Mouse (Mus musculus): ENCODE results near the gene Hsph1. TPM values are rescaled to one million over a fixed set of nuclear protein-coding genes. Genes with fewer than 3 reads are reported as not detected.

The Hsph1 gene
- 67.6 and 99.0 TPM in 2 replicates for polyA plus RNA-seq (2012; rRNA removed)

GRCm38 (mm10) chr5:149636075-149636920 lies at the start of gene Hsph1:
TSS of gene Hsph1 (minus strand) at chr5:149636376.
- peak; percentile 100 for DNase-seq (ENCODE audit: low read depth)
- no peak for TF ChIP-seq CTCF (IDR thresholded peaks at IDR 0.05; ENCODE audit: borderline replicate concordance, extremely low read depth, insufficient read depth, insufficient read length)
- peak; percentile 64; the same call in 1 of the 2 replicates for TF ChIP-seq POLR2A (IDR thresholded peaks at IDR 0.05; ENCODE audit: borderline replicate concordance, extremely low read depth, insufficient read depth, insufficient read length, poor library complexity, severe bottlenecking)

DNA sequence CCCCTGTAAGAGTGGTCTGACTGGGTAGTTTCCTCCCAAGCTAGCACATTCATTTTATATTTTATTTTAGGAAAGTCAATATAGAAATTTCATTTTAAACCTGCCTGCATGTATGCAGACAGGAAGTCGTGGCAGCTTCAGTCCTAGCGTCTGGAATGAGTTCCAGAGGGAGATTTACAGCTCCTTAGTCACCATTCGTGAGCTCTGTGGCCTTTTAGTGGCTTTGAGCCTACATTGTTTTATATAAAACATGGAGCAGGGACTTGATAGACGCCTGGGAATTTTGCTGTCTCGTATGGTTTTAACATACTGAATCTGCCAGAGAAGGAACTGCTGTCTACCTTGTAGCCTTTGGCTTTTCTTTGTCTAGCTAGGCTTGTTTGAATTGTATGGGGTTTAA lies 44.8 kb upstream of the Hsph1 start:
- TF ChIP-seq POLR2A (IDR thresholded peaks at IDR 0.05; ENCODE audit: borderline replicate concordance, extremely low read depth, insufficient read depth, insufficient read length, poor library complexity, severe bottlenecking), result no peak
- no peak for TF ChIP-seq CTCF (IDR thresholded peaks at IDR 0.05; ENCODE audit: borderline replicate concordance, extremely low read depth, insufficient read depth, insufficient read length)
- no peak for DNase-seq (ENCODE audit: low read depth)

DNA sequence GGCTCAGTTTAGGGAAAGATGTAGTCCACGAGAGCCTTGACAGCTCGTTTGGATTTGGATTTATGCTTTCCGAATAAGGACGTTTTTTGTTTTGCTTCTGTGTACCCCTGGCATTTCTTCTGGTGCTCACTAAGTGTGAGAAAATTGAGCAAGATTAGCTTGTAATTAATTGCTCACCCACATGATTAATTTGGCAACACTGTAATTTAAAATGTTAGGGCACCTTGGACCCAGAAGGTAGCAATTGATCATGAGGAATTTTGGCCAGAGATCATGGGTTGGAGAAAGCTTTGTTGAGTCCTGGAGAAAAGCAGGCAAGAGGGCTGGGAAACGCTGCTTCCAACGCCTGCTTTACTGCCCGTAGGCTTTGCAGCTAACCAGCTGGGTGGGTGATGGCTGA lies 43.7 kb upstream of the Hsph1 start:
- peak; percentile 64 for DNase-seq (ENCODE audit: low read depth)
- TF ChIP-seq POLR2A (IDR thresholded peaks at IDR 0.05; ENCODE audit: borderline replicate concordance, extremely low read depth, insufficient read depth, insufficient read length, poor library complexity, severe bottlenecking), result no peak
- no peak for TF ChIP-seq CTCF (IDR thresholded peaks at IDR 0.05; ENCODE audit: borderline replicate concordance, extremely low read depth, insufficient read depth, insufficient read length)

DNA sequence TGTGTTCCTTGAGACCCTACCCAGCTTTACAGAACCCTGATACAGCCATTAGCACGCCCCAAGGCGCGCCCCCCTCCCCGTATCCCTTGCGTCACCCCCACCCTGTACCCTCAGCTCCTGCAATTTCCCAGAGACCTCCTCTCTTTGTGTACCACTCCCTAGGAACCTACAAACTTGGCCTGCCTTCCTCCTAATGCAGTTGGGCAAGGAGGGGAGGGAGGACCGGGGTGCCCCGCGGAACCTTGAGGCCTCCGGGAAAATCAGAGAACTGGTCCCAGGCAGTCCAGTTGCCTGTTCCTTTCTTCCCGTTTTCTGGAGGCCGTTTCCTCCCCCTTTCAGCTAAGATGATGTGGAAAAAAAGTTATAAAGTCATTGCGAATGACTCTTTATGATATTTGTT lies 43.2 kb upstream of the Hsph1 start:
- peak; percentile 64 for DNase-seq (ENCODE audit: low read depth)
- TF ChIP-seq CTCF (IDR thresholded peaks at IDR 0.05; ENCODE audit: borderline replicate concordance, extremely low read depth, insufficient read depth, insufficient read length), result no peak
- TF ChIP-seq POLR2A (IDR thresholded peaks at IDR 0.05; ENCODE audit: borderline replicate concordance, extremely low read depth, insufficient read depth, insufficient read length, poor library complexity, severe bottlenecking), result no peak

- no peak for TF ChIP-seq CTCF (IDR thresholded peaks at IDR 0.05; ENCODE audit: borderline replicate concordance, extremely low read depth, insufficient read depth, insufficient read length)
- no peak for DNase-seq (ENCODE audit: low read depth)
Measured at GRCm38 (mm10) chr5:149678990-149679348, 42.8 kb upstream of the Hsph1 start.

DNA sequence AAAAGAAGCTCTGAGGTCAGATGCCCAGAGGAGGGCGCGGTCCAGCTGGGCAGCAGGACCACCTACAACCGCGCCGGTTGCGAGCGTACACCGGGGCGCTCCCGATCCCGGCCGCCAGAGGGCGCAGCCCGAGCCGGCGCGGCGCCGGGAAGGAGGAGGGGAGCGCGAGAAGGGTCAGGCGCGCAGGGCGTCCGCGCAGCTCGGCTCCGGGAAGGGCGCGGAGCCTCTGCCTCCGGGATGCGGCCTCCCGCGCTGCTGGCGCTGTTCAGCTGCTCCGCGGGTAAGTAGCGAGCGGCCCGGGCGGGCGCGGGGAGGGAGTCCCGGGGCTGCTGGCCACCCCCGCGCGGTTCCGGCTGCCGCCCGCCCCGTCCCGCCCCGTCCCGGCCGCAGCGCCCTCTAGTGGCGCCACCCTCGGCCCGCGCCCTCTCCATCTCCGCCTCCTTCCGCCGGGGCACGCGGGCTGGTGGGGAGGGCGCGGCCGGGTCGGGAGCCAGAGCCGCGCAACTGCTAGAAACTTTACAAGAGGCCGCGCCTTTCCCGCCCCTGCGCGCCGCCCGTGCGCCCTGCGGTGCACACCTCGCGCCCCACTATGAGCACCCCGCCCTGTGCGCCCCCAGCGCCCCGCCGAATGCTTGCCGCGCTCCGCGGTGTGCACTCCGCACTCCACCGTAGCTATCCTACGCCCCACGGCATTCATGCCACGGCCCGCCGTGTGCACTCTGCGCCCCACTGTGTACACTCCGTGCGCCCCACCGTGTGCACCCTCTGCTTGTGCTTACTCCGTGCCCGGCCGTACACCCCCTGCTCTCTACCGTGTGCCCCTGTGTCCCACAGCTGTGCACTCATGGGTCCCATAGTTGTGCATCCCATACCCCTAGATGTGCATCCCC lies 42.2 kb upstream of the Hsph1 start, which contains the start of gene B3glct:
Gene B3glct, plus strand, starts transcription at position 131 of the 890 bp plus-strand sequence.
- peak; percentile 85 for TF ChIP-seq CTCF (IDR thresholded peaks at IDR 0.05; ENCODE audit: borderline replicate concordance, extremely low read depth, insufficient read depth, insufficient read length)
- TF ChIP-seq POLR2A (IDR thresholded peaks at IDR 0.05; ENCODE audit: borderline replicate concordance, extremely low read depth, insufficient read depth, insufficient read length, poor library complexity, severe bottlenecking), result peak; percentile 74
- peak; percentile 86 for DNase-seq (ENCODE audit: low read depth)

DNA sequence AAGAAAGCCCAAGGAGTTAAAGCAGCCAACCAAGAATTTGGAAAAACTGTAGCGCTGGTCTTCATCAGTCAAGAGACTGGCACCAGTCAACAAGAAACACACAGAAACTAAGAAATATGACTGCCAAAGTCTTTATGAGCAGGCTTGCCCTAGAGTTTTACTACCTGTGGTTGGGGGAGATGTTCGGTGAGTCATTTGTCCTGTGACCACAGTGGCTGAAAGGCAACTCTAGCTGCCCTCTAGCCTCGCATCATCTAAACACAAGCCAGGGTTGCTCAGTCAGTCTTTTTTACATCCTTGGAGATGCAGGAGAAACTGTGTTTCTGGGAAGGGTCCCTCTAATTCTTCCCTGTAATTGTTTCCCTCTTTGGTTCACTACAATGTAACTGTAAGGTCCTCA lies 41.0 kb upstream of the Hsph1 start:
- DNase-seq (ENCODE audit: low read depth), result no peak
- no peak for TF ChIP-seq POLR2A (IDR thresholded peaks at IDR 0.05; ENCODE audit: borderline replicate concordance, extremely low read depth, insufficient read depth, insufficient read length, poor library complexity, severe bottlenecking)
- TF ChIP-seq CTCF (IDR thresholded peaks at IDR 0.05; ENCODE audit: borderline replicate concordance, extremely low read depth, insufficient read depth, insufficient read length), result no peak

DNA sequence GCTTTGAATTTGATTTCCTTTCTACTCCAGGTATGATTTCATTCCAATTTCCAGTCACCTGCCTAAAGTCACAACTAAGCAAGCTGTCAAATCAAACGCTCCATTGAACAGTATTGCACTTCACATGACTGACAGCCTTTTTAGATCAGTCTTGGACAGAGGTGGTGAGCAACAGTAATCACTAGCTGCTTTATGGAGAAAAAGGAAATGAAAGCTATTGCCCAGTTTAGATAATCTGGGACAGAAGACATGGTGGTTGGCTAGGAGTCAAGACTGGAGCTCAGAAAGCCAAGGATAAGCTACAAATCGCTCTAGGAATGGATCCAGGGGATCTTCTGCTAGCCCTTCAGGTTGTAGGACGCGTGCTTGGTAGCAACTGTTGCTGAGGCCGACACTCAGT lies 27.2 kb upstream of the Hsph1 start:
- DNase-seq (ENCODE audit: low read depth), result no peak
- TF ChIP-seq CTCF (IDR thresholded peaks at IDR 0.05; ENCODE audit: borderline replicate concordance, extremely low read depth, insufficient read depth, insufficient read length) (no peak), POLR2A (IDR thresholded peaks at IDR 0.05; ENCODE audit: borderline replicate concordance, extremely low read depth, insufficient read depth, insufficient read length, poor library complexity, severe bottlenecking) (no peak)

GRCm38 (mm10) chr5:149662980-149663379 lies 26.8 kb upstream of the Hsph1 start:
- DNase-seq (ENCODE audit: low read depth), result no peak
- TF ChIP-seq CTCF (IDR thresholded peaks at IDR 0.05; ENCODE audit: borderline replicate concordance, extremely low read depth, insufficient read depth, insufficient read length) (peak; percentile 12; the same call in 1 of the 2 replicates), POLR2A (IDR thresholded peaks at IDR 0.05; ENCODE audit: borderline replicate concordance, extremely low read depth, insufficient read depth, insufficient read length, poor library complexity, severe bottlenecking) (no peak)

DNA sequence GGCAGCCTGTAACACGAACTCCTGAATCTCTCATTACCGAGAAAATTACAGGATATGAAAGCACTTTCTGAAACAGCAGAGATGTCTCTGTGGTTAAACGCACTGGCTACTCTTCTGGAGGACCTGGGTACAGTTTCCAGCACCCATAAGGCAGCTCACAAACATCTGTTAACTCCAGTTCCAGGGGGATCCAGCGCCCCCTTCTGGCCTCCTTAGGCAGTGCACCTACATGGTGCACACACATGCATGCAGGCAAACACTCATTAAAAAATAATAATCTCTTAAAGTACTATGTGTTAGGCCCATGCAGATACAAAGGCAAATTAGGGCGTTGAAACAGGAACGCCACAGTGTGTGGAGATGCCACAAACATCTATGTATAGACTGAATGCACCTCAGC lies 25.3 kb upstream of the Hsph1 start:
- no peak for DNase-seq (ENCODE audit: low read depth)

DNA sequence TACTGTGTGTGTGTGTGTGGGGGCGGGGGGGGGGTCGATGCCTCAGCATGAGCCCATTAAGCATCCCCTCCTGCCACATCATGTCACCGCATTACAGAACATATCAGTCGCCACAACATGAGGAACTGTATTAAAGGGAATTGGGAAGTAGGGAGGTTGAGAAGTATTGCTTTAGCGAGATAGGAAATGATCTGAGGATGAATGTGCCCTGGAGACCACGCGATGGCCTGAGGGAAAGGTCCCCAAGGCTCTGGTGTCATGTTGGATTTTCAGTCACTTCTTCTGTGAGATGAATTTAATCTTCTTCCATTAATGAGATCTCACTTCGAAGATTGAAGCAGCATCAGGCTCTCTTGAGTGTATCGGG lies 23.2 kb upstream of the Hsph1 start:
- no peak for TF ChIP-seq POLR2A (IDR thresholded peaks at IDR 0.05; ENCODE audit: borderline replicate concordance, extremely low read depth, insufficient read depth, insufficient read length, poor library complexity, severe bottlenecking)
- peak; percentile 55 for DNase-seq (ENCODE audit: low read depth)

More for the DNA sequence above, 25.3 kb upstream of the Hsph1 start:
- TF ChIP-seq CTCF (IDR thresholded peaks at IDR 0.05; ENCODE audit: borderline replicate concordance, extremely low read depth, insufficient read depth, insufficient read length) (peak; percentile 5; the same call in 1 of the 2 replicates), POLR2A (IDR thresholded peaks at IDR 0.05; ENCODE audit: borderline replicate concordance, extremely low read depth, insufficient read depth, insufficient read length, poor library complexity, severe bottlenecking) (no peak)
